Mouse (Mus musculus): Measurements from ENCODE around the gene Enox2. TPM values are rescaled to one million over a fixed set of nuclear protein-coding genes. Genes with fewer than 3 reads are reported as not detected.
"Not testable (repeated sequence)": the region's sequence is repeated elsewhere in the genome, so short reads cannot be mapped to it uniquely, and the experiment has no call there.

The Enox2 gene
- polyA plus RNA-seq, 1 experiment from 2014 or later = 12.2 TPM

DNA sequence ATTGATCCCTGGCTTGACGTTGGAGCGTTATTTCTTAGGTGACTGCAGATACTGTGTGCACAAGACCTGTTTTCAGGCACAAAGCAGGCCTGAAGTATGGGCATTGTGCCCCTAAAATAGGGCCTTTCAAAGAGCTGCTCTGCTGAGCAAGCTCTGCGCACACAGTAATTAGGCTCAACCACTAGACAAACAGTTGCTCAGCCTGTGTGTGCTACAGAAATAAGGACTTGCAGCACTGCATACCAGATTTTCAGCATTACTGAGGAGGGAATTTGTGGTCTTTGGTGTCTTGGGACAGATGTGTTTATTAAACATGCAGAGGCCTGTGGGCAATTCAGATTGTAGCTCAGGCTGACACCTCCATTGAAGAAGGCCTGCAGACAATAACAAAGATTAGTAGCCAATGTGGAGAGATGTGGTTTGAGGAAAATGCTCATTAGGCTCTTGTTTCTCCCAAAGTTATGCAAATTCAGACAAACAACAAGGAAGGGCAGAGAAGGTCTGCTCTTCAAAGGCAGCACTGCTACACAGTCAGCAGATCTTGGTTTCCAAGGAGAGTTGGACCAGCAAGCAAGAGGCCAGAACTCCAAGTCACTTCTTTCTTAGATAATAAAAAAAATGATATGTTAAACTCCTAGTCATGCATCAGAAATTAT lies 163.2 kb downstream of the Enox2 start:
- 43% methylated on average over 3 of the region's 3 CpGs for WGBS
- no peak overlapping the region for H3K27ac ChIP-seq
- no peak for ATAC-seq (ENCODE audit: low FRiP score, low read depth)

DNA sequence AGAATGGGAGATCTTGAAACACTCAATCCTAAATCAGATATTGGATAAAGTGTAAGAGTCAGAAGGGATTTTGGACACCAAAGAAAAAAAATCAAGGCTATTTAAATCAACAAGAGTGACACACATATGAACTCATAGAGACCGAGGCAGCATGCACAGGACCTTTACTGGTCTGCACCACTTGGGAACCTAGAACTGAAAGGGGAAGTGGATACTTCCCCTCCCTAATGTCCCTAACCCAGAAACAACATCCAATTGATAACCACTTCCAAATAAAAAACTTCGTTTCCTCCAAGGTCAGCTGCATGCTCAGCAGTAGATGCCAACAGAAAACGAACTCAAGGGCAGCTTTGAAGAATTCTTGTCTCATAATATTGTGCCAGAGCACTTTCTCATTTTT lies 171.6 kb downstream of the Enox2 start:
- no peak overlapping the region for H3K27ac ChIP-seq
- no peak for ATAC-seq (ENCODE audit: low FRiP score, low read depth)
- H3K27me3 ChIP-seq (replicated peaks) = no peaks in the 10 kb centered on the region
- no peak overlapping the region for H3K4me2 ChIP-seq (replicated peaks)
- H3K4me1 ChIP-seq = no peaks in the 10 kb centered on the region
- no peaks in the 10 kb centered on the region for H3K9me3 ChIP-seq
- WGBS = 85% methylated on average over 3 of the region's 3 CpGs
- H3K9ac ChIP-seq = no peak overlapping the region
- no peaks in the 10 kb centered on the region for H3K36me3 ChIP-seq
- H3K4me3 ChIP-seq = no peak overlapping the region

More for the DNA sequence above, 163.2 kb downstream of the Enox2 start:
- no peak overlapping the region for H3K4me2 ChIP-seq (replicated peaks)
- H3K27me3 ChIP-seq (replicated peaks) = no peaks in the 10 kb centered on the region
- no peak overlapping the region for H3K4me3 ChIP-seq
- no peaks in the 10 kb centered on the region for H3K9me3 ChIP-seq
- no peaks in the 10 kb centered on the region for H3K36me3 ChIP-seq
- no peak overlapping the region for H3K9ac ChIP-seq
- H3K4me1 ChIP-seq = no peaks in the 10 kb centered on the region

DNA sequence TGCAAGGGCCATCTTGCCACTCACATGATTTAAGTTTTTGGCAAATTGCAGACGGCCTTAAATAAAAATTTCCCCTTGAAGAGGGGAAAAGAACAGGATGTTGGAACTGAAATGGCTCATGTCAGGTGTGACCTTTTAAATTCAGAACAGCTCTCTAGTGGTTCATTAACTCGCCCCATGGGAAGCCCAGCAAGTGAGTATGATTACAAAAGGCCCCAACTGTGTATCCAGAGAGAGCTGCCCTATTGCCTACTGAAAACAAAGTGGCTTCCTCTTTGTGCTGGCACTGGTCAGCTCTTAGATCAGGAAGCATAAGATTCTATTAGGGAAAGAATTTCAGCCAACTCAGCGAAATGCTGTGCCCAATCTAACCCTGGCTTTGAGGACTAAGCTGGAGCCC lies 175.6 kb downstream of the Enox2 start:
- Histone ChIP-seq H3K4me3 (no peak overlapping the region), H3K4me1 (no peaks in the 10 kb centered on the region), H3K27me3 (replicated peaks) (no peaks in the 10 kb centered on the region), H3K9me3 (no peaks in the 10 kb centered on the region), H3K27ac (no peak overlapping the region), H3K4me2 (replicated peaks) (no peak overlapping the region), H3K9ac (no peak overlapping the region), H3K36me3 (no peaks in the 10 kb centered on the region)
- 44% methylated on average over 3 of the region's 3 CpGs for WGBS
- ATAC-seq (ENCODE audit: low FRiP score, low read depth) = no peak

DNA sequence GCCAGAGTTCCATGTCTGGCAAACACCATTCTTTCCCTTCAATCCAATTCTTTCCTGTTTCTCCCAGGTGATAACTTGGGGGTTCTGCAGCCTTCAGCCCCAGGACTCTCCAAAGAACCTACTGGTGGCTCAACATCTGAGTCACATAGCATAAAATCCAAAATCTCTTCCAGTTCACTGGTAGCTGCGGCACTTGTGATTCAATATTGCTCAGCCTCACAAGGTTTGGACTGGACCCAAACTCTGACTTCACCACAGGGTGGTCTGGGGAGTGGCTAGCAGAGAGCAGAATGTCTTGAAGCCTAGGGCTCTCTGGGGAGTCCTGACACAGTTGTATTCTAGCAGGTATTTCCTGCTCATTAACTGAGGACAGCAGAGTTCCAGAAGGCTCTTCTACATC lies 187.5 kb downstream of the Enox2 start:
- H3K27ac ChIP-seq; H3K36me3 ChIP-seq; H3K4me2 ChIP-seq (replicated peaks); ATAC-seq (ENCODE audit: low FRiP score, low read depth); H3K27me3 ChIP-seq (replicated peaks); H3K4me1 ChIP-seq; H3K4me3 ChIP-seq; H3K9ac ChIP-seq; H3K9me3 ChIP-seq: not testable (repeated sequence)
- 91% methylated on average over 1 of the region's 1 CpGs for WGBS

DNA sequence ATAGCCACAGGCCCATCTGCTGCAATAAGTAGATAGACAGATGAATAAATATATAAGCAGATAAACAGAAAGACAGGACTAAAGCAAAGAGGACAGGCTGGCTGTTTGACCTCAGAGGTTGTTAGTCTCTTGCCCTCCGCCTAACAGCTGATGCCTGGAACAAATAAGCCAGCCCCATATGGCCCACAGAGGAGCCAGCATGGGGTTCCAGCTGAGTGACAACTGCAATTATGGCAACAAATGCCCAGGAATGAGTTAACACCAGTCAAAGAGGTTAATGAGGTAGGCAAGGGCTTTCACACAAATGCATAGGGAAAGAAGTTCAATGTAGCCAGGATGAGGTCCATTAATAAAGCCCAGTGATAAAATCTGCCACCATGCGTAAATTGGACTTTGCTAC lies 191.8 kb downstream of the Enox2 start:
- Histone ChIP-seq H3K36me3 (no peaks in the 10 kb centered on the region), H3K27me3 (replicated peaks) (no peaks in the 10 kb centered on the region), H3K4me3 (no peak overlapping the region), H3K9me3 (no peaks in the 10 kb centered on the region), H3K27ac (no peak overlapping the region), H3K4me1 (no peaks in the 10 kb centered on the region), H3K9ac (no peak overlapping the region), H3K4me2 (replicated peaks) (no peak overlapping the region)
- WGBS = 42% methylated on average over 2 of the region's 2 CpGs
- ATAC-seq (ENCODE audit: low FRiP score, low read depth) = peak; percentile 50; the same call in 1 of the 2 replicates

DNA sequence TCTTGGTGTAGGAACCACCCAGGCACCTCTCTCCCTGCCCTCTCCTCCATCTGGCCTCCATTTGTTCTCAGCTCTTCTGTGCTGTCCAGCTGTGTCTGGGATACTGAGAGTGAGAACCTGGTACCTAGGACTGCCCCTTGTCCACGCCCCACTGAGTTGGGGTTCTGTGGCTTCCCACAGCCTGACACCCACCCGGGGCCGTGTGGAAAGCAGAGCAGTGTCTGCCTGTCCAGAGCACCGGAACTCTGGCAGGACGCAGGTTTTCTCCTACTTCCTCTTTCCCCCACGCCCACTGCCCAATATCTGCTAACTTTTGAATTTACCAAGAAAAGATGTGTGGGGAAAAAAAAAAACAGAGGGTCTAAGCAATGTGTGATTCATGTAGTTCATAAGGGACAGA lies 213.0 kb downstream of the Enox2 start:
- H3K9ac ChIP-seq = no peak overlapping the region
- no peak overlapping the region for H3K4me3 ChIP-seq
- no peak overlapping the region for H3K27ac ChIP-seq
- WGBS = 88% methylated on average over 6 of the region's 6 CpGs
- no peak for ATAC-seq (ENCODE audit: low FRiP score, low read depth)
- no peaks in the 10 kb centered on the region for H3K9me3 ChIP-seq
- H3K4me1 ChIP-seq = no peaks in the 10 kb centered on the region
- H3K36me3 ChIP-seq = no peaks in the 10 kb centered on the region
- H3K4me2 ChIP-seq (replicated peaks) = no peak overlapping the region
- no peaks in the 10 kb centered on the region for H3K27me3 ChIP-seq (replicated peaks)

DNA sequence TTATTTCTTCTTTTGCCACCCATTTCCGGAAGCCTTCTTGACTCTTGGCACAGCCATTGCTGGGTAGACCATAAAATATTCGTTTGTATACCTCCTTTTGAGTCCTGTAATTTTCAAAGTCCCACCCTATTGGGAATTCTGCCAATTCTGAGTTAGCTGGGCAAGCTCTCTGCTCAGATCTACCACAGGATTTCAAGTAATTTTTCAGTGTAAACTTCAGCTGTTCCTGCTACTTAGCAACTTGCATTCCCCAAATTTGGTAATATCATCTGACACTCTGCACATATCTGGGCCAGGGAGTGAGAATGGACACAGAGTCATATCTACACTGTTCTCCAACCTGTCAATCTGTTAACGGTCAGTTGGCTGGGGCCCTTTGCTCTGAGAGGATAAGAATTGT lies 214.5 kb downstream of the Enox2 start:
- no peak for ATAC-seq (ENCODE audit: low FRiP score, low read depth)
- no peaks in the 10 kb centered on the region for H3K4me1 ChIP-seq
- no peaks in the 10 kb centered on the region for H3K36me3 ChIP-seq
- no peaks in the 10 kb centered on the region for H3K9me3 ChIP-seq
- no peak overlapping the region for H3K9ac ChIP-seq
- H3K27me3 ChIP-seq (replicated peaks) = no peaks in the 10 kb centered on the region
- H3K4me2 ChIP-seq (replicated peaks) = no peak overlapping the region
- no peak overlapping the region for H3K4me3 ChIP-seq
- WGBS = 75% methylated on average over 3 of the region's 3 CpGs
- H3K27ac ChIP-seq = no peak overlapping the region

DNA sequence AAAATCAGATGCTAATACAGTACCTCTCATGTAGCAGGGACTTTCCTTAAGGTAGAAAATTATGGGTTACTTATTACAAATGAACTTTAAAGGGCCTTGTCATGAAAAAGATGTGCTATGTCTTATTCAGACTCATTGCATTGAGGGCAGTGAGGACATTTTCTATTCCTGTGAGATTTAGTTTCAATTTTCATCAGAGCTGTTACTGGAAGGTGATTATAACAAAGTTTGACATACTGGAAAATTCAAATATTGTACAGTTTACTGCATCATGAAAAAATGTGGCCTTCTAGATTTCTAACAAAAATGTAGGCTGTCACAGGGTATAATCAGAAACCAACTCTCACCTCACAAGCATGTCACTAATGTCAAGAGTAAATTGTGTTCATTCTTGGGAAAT lies 242.9 kb downstream of the Enox2 start:
- Histone ChIP-seq H3K4me3 (no peak overlapping the region), H3K36me3 (no peaks in the 10 kb centered on the region), H3K27ac (no peak overlapping the region), H3K9me3 (no peaks in the 10 kb centered on the region), H3K9ac (no peak overlapping the region), H3K4me2 (replicated peaks) (no peak overlapping the region), H3K27me3 (replicated peaks) (no peaks in the 10 kb centered on the region), H3K4me1 (no peaks in the 10 kb centered on the region)
- ATAC-seq (ENCODE audit: low FRiP score, low read depth) = no peak

DNA sequence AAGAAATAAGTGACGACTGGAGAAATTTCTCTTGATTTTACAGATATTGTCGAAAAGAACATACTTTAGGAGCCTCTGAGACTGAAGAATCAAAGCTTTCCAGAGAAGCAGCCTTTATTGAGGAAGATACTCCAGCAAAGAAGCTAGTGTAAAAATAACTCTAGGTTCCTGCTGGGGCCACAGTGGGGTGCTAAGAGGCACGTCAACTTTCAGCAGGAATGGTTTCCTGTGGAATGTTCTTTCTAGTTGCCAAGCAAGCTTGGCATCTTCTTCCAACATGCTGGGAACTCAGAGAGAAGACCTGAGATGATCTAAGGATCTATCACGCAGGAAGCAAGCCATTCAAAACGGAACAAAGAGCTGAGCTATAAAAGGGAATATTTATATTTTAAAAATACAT lies 278.3 kb downstream of the Enox2 start:
- no peak overlapping the region for H3K9ac ChIP-seq
- H3K36me3 ChIP-seq = no peaks in the 10 kb centered on the region
- no peaks in the 10 kb centered on the region for H3K9me3 ChIP-seq
- H3K4me1 ChIP-seq = no peaks in the 10 kb centered on the region
- no peak overlapping the region for H3K4me2 ChIP-seq (replicated peaks)
- no peak overlapping the region for H3K27ac ChIP-seq
- H3K27me3 ChIP-seq (replicated peaks) = no peaks in the 10 kb centered on the region
- ATAC-seq (ENCODE audit: low FRiP score, low read depth) = no peak
- WGBS = 65% methylated on average over 5 of the region's 5 CpGs
- H3K4me3 ChIP-seq = no peak overlapping the region

DNA sequence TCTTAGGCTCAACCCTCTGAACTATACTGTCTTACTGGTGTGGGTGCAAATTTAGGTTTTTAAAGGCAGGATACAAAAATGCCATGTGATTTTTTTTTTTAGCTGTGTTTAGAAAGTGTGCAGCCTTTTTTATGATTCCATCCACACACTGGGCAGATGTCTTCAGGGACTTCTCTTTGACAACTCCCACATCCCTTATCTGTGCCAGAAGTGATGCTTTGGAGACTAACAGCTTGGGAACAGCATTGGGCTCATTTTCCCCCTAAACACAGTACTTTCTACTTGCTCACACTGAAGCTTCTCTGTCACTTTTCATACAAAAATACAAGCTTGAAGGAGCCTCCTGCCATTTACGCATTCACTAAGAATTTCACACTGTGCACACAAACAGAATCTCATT lies 282.4 kb downstream of the Enox2 start:
- Histone ChIP-seq H3K36me3 (no peaks in the 10 kb centered on the region), H3K4me3 (no peak overlapping the region), H3K9ac (no peak overlapping the region), H3K27me3 (replicated peaks) (no peaks in the 10 kb centered on the region), H3K4me2 (replicated peaks) (no peak overlapping the region), H3K27ac (no peak overlapping the region), H3K9me3 (no peaks in the 10 kb centered on the region), H3K4me1 (no peaks in the 10 kb centered on the region)
- ATAC-seq (ENCODE audit: low FRiP score, low read depth) = no peak
- WGBS = 90% methylated on average over 1 of the region's 1 CpGs

DNA sequence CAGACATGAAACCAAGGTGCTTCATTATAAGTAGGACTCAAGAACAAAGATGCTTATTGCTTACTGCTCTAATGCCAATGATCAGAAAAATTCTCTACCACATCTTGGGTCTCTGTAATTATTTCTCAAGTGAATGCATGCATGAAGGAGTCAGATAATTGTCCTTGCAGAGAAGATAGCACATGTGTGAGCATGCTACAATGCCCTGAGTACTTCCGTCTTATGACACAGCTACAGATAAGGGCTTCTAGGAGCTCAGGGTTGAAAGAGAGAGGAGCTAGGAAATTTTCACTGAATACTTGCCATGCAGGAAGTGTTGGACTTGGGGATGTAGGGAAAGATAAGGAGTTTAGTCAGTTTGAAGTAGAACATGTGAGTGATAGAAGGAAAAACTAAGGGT lies 285.2 kb downstream of the Enox2 start:
- Histone ChIP-seq H3K4me1 (no peaks in the 10 kb centered on the region), H3K4me2 (replicated peaks) (no peak overlapping the region), H3K36me3 (no peaks in the 10 kb centered on the region), H3K27me3 (replicated peaks) (no peaks in the 10 kb centered on the region), H3K9ac (no peak overlapping the region), H3K9me3 (no peaks in the 10 kb centered on the region), H3K27ac (no peak overlapping the region), H3K4me3 (no peak overlapping the region)
- ATAC-seq (ENCODE audit: low FRiP score, low read depth) = no peak
- 88% methylated on average over 1 of the region's 1 CpGs for WGBS

DNA sequence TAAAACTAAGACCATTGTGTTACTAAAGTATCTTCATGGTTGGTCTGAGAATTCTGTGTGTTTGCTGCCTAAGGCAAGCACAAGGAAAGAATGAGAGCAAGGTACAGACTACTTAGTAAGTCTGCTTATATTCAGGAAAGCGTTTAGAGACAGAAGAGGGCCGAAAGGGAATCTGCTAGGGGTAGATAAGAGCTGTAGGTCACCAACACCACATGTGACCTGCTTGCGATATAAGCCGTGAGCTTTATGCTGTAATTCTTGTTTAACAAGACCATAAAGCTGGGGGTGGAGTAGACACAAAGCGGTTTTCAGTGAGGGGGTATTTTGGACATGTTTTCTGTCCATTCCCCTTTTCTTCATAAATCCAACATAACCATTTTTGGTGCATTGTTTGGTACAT lies 302.4 kb downstream of the Enox2 start:
- WGBS = 84% methylated on average over 5 of the region's 5 CpGs
- Histone ChIP-seq H3K27me3 (replicated peaks) (no peaks in the 10 kb centered on the region), H3K4me2 (replicated peaks) (no peak overlapping the region), H3K4me3 (no peak overlapping the region), H3K36me3 (no peaks in the 10 kb centered on the region), H3K27ac (no peak overlapping the region), H3K4me1 (no peaks in the 10 kb centered on the region), H3K9ac (no peak overlapping the region), H3K9me3 (no peaks in the 10 kb centered on the region)
- ATAC-seq (ENCODE audit: low FRiP score, low read depth) = no peak

DNA sequence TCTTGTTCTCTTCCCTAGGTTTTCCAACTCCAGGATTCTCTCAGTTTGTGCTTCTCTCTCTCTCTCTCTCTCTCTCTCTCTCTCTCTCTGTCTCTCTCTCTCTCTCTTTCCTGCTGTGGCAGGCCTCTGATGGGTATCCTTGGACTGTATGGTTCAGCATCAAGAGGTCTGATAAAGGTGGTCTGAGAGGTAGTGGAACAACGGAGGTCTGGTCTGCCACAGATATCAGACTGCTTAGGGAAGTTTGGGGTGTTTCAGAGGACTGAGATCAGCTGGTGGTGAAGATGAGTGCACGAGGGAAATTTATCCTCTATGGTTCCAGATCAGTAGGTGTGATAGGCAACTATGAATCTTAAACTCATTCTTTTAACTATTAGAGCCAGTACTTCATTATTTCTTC lies 303.6 kb downstream of the Enox2 start:
- 85% methylated on average over 2 of the region's 2 CpGs for WGBS
- no peak for ATAC-seq (ENCODE audit: low FRiP score, low read depth)

More for the DNA sequence above, 303.6 kb downstream of the Enox2 start:
- Histone ChIP-seq H3K9ac (no peak overlapping the region), H3K4me1 (no peaks in the 10 kb centered on the region), H3K9me3 (no peaks in the 10 kb centered on the region), H3K4me2 (replicated peaks) (no peak overlapping the region), H3K27ac (no peak overlapping the region), H3K36me3 (no peaks in the 10 kb centered on the region), H3K4me3 (no peak overlapping the region), H3K27me3 (replicated peaks) (no peaks in the 10 kb centered on the region)

Data from neural tube, embryonic 12.5 days (tissue).